Mouse (Mus musculus) bone marrow macrophage, adult 2 months (primary cell): ENCODE results near the gene Zfp597. TPM values are rescaled to one million over a fixed set of nuclear protein-coding genes. Genes with fewer than 3 reads are reported as not detected.
"Not testable (repeated sequence)": the region's sequence is repeated elsewhere in the genome, so short reads cannot be mapped to it uniquely, and the experiment has no call there.

Experiments
- H3K27ac ChIP-seq: 2 replicates; pipeline ENCODE4 v1.5.1; 2012; ENCODE audit warnings: low read depth, low read length; ENCODE audit not compliant: insufficient read depth
- H3K4me1 ChIP-seq: 2 replicates; pipeline ENCODE4 v1.6.1; 2012; ENCODE audit warnings: low read length; ENCODE audit not compliant: control insufficient read depth, insufficient read depth
- H3K4me3 ChIP-seq: 2 replicates; pipeline ENCODE4 v1.5.1; 2012; ENCODE audit warnings: mild to moderate bottlenecking, low read length, moderate library complexity; ENCODE audit not compliant: insufficient read depth
- CTCF ChIP-seq: IDR thresholded peaks from 2 replicates; pipeline ENCODE4 v1.5.1; 2012; ENCODE audit warnings: low read depth, mild to moderate bottlenecking, low read length, moderate library complexity
- POLR2A ChIP-seq: IDR thresholded peaks from 2 replicates; pipeline ENCODE4 v1.6.1; 2012; ENCODE audit warnings: mild to moderate bottlenecking, low read depth, low read length, borderline replicate concordance
- polyA plus RNA-seq: library from polyadenylated mRNA; stranded (reverse); fragments of >200 nt; gene quantifications from 2 replicates; pipeline ENCODE4 v1.2.4, GENCODE M21; 2012; ENCODE audit not compliant: missing spikeins, insufficient read depth, insufficient read length

Gene Zfp597
- polyA plus RNA-seq, 1 experiment, result 9.9 TPM

- Histone ChIP-seq H3K4me3 (peak overlapping the region; percentile 90), H3K27ac (no peak overlapping the region), H3K4me1 (peaks cover 3% of the 10 kb centered on the region; the same call in 1 of the 2 replicates)
- TF ChIP-seq POLR2A (no peak), CTCF (no peak)
Observed at GRCm38 (mm10) chr16:3871815-3872214, 12.5 kb downstream of the Zfp597 start.

GRCm38 (mm10) chr16:3859254-3859653 is 25.1 kb downstream of the Zfp597 start:
- H3K27ac ChIP-seq, result no peak overlapping the region
- no peak overlapping the region for H3K4me3 ChIP-seq
- H3K4me1 ChIP-seq, result no peaks in the 10 kb centered on the region
- TF ChIP-seq POLR2A (no peak), CTCF (no peak)

GRCm38 (mm10) chr16:3855776-3856175 is 28.6 kb downstream of the Zfp597 start:
- TF ChIP-seq POLR2A, result no peak
- no peak for TF ChIP-seq CTCF
- Histone ChIP-seq H3K4me3 (no peak overlapping the region), H3K4me1 (no peaks in the 10 kb centered on the region)

GRCm38 (mm10) chr16:3854437-3855182 is 29.8 kb downstream of the Zfp597 start:
- no peaks in the 10 kb centered on the region for H3K4me1 ChIP-seq
- H3K27ac ChIP-seq, result no peak overlapping the region
- no peak overlapping the region for H3K4me3 ChIP-seq
- no peak for TF ChIP-seq CTCF
- no peak for TF ChIP-seq POLR2A

More at GRCm38 (mm10) chr16:3855776-3856175, 28.6 kb downstream of the Zfp597 start:
- H3K27ac ChIP-seq, result no peak overlapping the region

GRCm38 (mm10) chr16:3852586-3852985 is 31.8 kb downstream of the Zfp597 start:
- 0 out of 2 replicates have a peak, but pooled peaks cover 3% of the 10 kb centered on the region for H3K4me1 ChIP-seq

GRCm38 (mm10) chr16:3851301-3851700 is 33.1 kb downstream of the Zfp597 start:
- H3K4me1 ChIP-seq, H3K4me3 ChIP-seq, H3K27ac ChIP-seq: not testable (repeated sequence)

More at GRCm38 (mm10) chr16:3852586-3852985, 31.8 kb downstream of the Zfp597 start:
- TF ChIP-seq CTCF (no peak), POLR2A (no peak)
- H3K4me3 ChIP-seq, result no peak overlapping the region
- no peak overlapping the region for H3K27ac ChIP-seq

- H3K4me3 ChIP-seq, result no peak overlapping the region
- TF ChIP-seq POLR2A (no peak), CTCF (no peak)
- no peak overlapping the region for H3K27ac ChIP-seq
- peaks cover 6% of the 10 kb centered on the region for H3K4me1 ChIP-seq
Observed at GRCm38 (mm10) chr16:3848416-3848815, 35.9 kb downstream of the Zfp597 start.

- H3K4me3 ChIP-seq, result peak overlapping the region; percentile 77
- no peak for TF ChIP-seq POLR2A
- TF ChIP-seq CTCF, result no peak
- H3K4me1 ChIP-seq, result peaks cover 6% of the 10 kb centered on the region
- H3K27ac ChIP-seq, result no peak overlapping the region
Observed at GRCm38 (mm10) chr16:3847871-3848270, 36.5 kb downstream of the Zfp597 start.

GRCm38 (mm10) chr16:3846711-3847518 is 37.4 kb downstream of the Zfp597 start, which contains the start of gene Zfp174:
TSS of gene Zfp174 (plus strand) at chr16:3847268.
- Histone ChIP-seq H3K4me3 (peak within 1 kb of the TSS; percentile 77), H3K27ac (no peak within 1 kb of the TSS), H3K4me1 (peaks cover 9% of the 10 kb centered on the region)
- TF ChIP-seq CTCF (no peak), POLR2A (no peak)

GRCm38 (mm10) chr16:3843796-3844195 is 40.6 kb downstream of the Zfp597 start:
- Histone ChIP-seq H3K27ac (no peak overlapping the region), H3K4me1 (peaks cover 13% of the 10 kb centered on the region), H3K4me3 (no peak overlapping the region)
- no peak for TF ChIP-seq CTCF
- TF ChIP-seq POLR2A, result no peak
